Mouse (Mus musculus) liver, adult 2 months (tissue): ENCODE measurements around the gene Clec16a. TPM values are rescaled to one million over a fixed set of nuclear protein-coding genes. Genes with fewer than 3 reads are reported as not detected.

ENCODE experiments used
- DNase-seq: peaks from one replicate; pipeline ENCODE4 v3.0.0-alpha.2; 2011; ENCODE audit warnings: low read depth, low spot score; ENCODE audit errors: extremely low read depth
- H3K27ac ChIP-seq: fragments of 200-500 bp; replicated peaks from 2 replicates; pipeline ENCODE4 v1.5.1; 2012; ENCODE audit warnings: low read depth, mild to moderate bottlenecking, control low read depth, inconsistent platforms, low read length; ENCODE audit not compliant: insufficient read depth
- H3K27me3 ChIP-seq: fragments of 200-500 bp; 2 replicates; pipeline ENCODE4 v1.6.1; 2012; ENCODE audit warnings: mild to moderate bottlenecking, moderate library complexity, low read length, inconsistent platforms; ENCODE audit not compliant: control insufficient read depth, insufficient read depth
- H3K36me3 ChIP-seq: fragments of 200-500 bp; 2 replicates; pipeline ENCODE4 v1.6.1; 2012; ENCODE audit warnings: low read length, inconsistent platforms; ENCODE audit not compliant: control insufficient read depth, insufficient read depth
- H3K4me1 ChIP-seq: fragments of 200-500 bp; 2 replicates; pipeline ENCODE4 v1.6.1; 2011; ENCODE audit warnings: low read length; ENCODE audit not compliant: control insufficient read depth, insufficient read depth
- H3K4me3 ChIP-seq: fragments of 200-500 bp; 2 replicates; pipeline ENCODE4 v1.5.1; 2011; ENCODE audit warnings: low read depth, mild to moderate bottlenecking, control low read depth, low read length, moderate library complexity; ENCODE audit not compliant: insufficient read depth
- H3K79me2 ChIP-seq: fragments of 200-500 bp; 2 replicates; pipeline ENCODE4 v1.6.1; 2012; ENCODE audit warnings: inconsistent platforms, mild to moderate bottlenecking, low read length, moderate library complexity; ENCODE audit not compliant: control insufficient read depth, insufficient read depth
- H3K9ac ChIP-seq: fragments of 200-500 bp; 2 replicates; pipeline ENCODE4 v1.6.1; 2012; ENCODE audit warnings: low read depth, mild to moderate bottlenecking, control low read depth, inconsistent platforms, low read length
- CTCF ChIP-seq: fragments of 200-500 bp; IDR thresholded peaks from 2 replicates; pipeline ENCODE4 v1.5.1; 2011; ENCODE audit warnings: low read depth, low read length, control low read depth
- POLR2A ChIP-seq: fragments of 200-500 bp; IDR thresholded peaks from 2 replicates; pipeline ENCODE4 v1.6.1; 2011; ENCODE audit warnings: low read length, control low read depth; ENCODE audit not compliant: insufficient read depth; ENCODE audit errors: extremely low read depth
- WGBS: fragments of 180-500 bp; shearing (Covaris S2); methylation state at CpG from one replicate; pipeline ENCODE4 v1.1.7; 2018; 5-methylcytosine and 5-hydroxymethylcytosine counted together
- polyA plus RNA-seq: library from polyadenylated mRNA; depleted of rRNA; stranded (reverse); fragments of >200 nt; gene quantifications from 2 replicates; pipeline ENCODE4 v1.2.3, GENCODE M21; 2012
- total RNA-seq: library from RNA; depleted of rRNA; stranded (reverse); fragments of >200 nt; gene quantifications from 2 replicates; pipeline ENCODE4 v1.2.3, GENCODE M21; 2014

The Clec16a gene
- total and polyA plus RNA-seq, 2 experiments = 9.8 to 11.6 TPM

DNA sequence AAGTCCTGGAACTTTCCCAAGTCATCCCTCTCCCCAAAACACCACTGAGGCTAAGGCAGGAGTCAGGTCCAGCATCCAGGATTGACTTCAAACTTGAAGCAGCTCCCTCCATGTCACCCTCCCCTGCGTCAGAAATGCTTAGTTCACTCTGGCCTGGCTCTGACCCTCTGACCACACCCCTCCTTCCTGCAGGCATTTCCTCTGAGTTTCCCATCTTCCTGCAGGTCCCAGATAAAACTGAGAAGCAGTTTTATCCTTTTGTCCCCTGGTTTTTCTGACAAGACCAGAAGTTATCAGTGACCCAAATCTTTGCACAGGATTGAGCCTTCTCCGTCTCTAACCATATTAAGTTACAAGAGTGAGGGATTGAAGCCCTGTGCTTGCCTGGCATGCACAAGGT, 192.4 kb downstream of the Clec16a start:
- Histone ChIP-seq H3K27me3 (no peaks in the 10 kb centered on the region), H3K79me2 (no peaks in the 10 kb centered on the region), H3K4me1 (peaks cover 11% of the 10 kb centered on the region; the same call in 1 of the 2 replicates), H3K36me3 (no peaks in the 10 kb centered on the region), H3K9ac (no peak overlapping the region), H3K27ac (peak overlapping the region; percentile 52), H3K4me3 (no peak overlapping the region)
- DNase-seq = no peak
- no peak for TF ChIP-seq CTCF
- TF ChIP-seq POLR2A = no peak
- 66% methylated on average over 2 of the region's 2 CpGs for WGBS

DNA sequence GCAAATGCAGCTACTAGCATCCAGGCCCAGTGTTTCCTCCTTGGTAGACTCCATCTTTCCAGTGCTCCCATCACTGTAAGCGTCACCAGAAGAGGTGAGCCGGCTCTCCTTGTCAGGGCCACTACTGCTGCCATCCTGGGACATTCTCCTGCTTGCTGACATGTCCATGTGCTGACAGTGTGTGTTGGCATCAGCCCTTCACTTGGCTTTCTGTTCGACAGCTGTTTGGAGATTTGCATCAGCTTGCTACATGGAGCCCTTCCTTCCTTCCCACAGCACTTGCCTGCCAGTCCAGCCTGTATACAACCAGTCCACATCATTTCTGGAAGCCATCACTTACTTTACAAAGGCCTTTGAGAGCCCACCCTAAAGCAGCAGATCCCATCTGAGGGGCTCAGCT, 193.7 kb downstream of the Clec16a start:
- no peak for DNase-seq
- H3K36me3 ChIP-seq = no peaks in the 10 kb centered on the region
- TF ChIP-seq POLR2A (no peak), CTCF (no peak)
- peak overlapping the region; percentile 43 for H3K27ac ChIP-seq
- H3K9ac ChIP-seq = no peak overlapping the region
- no peaks in the 10 kb centered on the region for H3K79me2 ChIP-seq
- no peaks in the 10 kb centered on the region for H3K27me3 ChIP-seq
- H3K4me1 ChIP-seq = peaks cover 11% of the 10 kb centered on the region; the same call in 1 of the 2 replicates
- H3K4me3 ChIP-seq = no peak overlapping the region
- 88% methylated on average over 3 of the region's 3 CpGs for WGBS

DNA sequence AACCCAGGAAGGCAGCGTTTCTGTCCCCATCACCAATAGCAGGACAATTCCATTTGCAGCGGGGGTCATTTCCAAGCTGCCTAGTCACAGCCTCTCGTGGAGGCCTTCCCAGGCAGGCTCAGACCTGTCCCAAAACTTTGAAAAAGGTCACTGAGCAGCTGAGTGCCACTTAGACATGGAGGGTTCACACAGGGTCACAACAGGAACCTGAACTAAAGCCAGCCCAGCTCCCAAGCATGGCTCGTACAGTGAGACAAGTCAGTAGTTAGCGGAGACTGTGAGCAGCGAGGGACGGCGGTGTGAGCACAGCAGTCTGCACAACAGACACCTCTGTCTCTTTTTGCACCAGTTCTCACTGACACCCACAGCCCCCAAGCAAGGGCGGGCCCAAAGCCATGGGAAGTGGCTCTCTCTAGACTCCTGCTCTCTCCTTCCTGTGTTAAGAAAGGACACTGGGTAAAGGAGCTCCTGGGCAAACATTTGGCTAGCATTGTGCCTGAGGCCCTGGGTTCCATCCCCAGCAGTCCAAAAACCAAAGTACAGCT, 194.8 kb downstream of the Clec16a start:
- H3K36me3 ChIP-seq = no peaks in the 10 kb centered on the region
- H3K9ac ChIP-seq = no peak overlapping the region
- no peak for DNase-seq
- no peaks in the 10 kb centered on the region for H3K27me3 ChIP-seq
- no peaks in the 10 kb centered on the region for H3K79me2 ChIP-seq
- no peak overlapping the region for H3K4me3 ChIP-seq
- TF ChIP-seq CTCF (no peak), POLR2A (no peak)
- peaks cover 11% of the 10 kb centered on the region; the same call in 1 of the 2 replicates for H3K4me1 ChIP-seq
- WGBS = 76% methylated on average over 9 of the region's 9 CpGs
- no peak overlapping the region for H3K27ac ChIP-seq

DNA sequence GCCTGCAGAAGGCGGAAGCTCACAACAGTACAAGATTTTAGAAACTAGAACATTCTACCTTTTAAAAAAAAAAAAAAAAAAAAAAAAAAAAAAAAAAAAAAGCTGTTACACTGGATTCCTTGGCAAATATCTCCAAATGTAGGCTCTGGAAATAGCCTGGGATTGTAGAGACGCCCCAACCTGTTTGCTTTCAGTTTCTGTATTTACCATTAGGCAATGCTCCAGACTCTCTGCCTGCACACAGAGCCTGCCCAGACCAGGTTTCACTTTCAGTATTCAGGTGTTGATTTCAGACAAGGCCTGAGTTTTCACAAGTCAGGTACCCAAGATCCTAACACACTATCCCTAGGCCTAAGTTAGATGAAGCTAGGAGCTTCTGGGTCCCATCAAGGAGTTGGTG, 195.9 kb downstream of the Clec16a start:
- WGBS = 46% methylated on average over 2 of the region's 2 CpGs
- DNase-seq = peak; percentile 82
- no peak overlapping the region for H3K9ac ChIP-seq
- no peaks in the 10 kb centered on the region for H3K36me3 ChIP-seq
- TF ChIP-seq CTCF (no peak), POLR2A (no peak)
- no peak overlapping the region for H3K4me3 ChIP-seq
- no peaks in the 10 kb centered on the region for H3K79me2 ChIP-seq
- peak overlapping the region; percentile 37; the same call in 1 of the 2 replicates for H3K27ac ChIP-seq
- no peaks in the 10 kb centered on the region for H3K27me3 ChIP-seq
- peaks cover 11% of the 10 kb centered on the region; the same call in 1 of the 2 replicates for H3K4me1 ChIP-seq

DNA sequence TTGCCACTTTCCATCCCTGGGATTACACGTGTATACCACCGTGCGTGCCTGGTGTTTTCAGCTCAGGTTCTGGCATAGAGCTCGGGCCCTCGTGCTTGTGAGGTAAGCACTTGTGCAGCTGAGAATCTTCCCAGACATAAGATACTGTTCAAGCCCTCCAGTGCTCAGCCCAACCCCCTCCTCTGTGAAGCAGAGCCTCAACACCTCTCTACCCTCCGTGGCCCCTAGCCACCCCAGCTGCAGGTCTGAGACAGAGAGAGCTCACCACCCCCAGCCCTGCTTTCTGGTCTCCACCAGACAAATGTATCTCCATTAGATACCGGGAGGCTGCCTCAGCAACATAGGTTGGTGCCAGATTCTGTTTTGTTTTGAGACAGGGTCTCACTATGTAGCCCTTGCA, 204.1 kb downstream of the Clec16a start:
- H3K4me1 ChIP-seq = no peaks in the 10 kb centered on the region
- H3K9ac ChIP-seq = no peak overlapping the region
- H3K36me3 ChIP-seq = no peaks in the 10 kb centered on the region
- WGBS = 80% methylated on average over 7 of the region's 7 CpGs
- H3K27me3 ChIP-seq = no peaks in the 10 kb centered on the region
- no peak for DNase-seq
- H3K27ac ChIP-seq = no peak overlapping the region
- H3K4me3 ChIP-seq = no peak overlapping the region
- no peaks in the 10 kb centered on the region for H3K79me2 ChIP-seq
- TF ChIP-seq CTCF (no peak), POLR2A (no peak)

DNA sequence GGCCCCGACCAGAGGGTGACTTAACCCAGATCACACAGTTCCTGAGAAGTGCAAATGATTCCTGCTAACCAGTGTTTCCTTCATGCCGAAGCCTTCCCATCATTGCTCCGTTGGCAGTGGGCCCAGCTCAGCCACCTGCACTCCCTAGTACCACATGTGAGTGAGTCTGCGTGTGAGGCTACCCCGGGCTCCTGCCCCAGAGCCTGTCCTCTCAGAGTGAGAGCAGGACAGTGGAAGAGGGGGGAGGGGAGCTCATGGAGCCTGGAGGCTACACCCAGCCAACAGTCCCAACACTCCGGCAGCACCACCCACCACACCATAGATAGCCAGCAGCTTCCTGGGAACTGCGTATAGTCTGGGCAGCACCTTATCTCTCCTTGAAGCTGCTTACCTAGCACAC, 204.7 kb downstream of the Clec16a start:
- Histone ChIP-seq H3K4me1 (no peaks in the 10 kb centered on the region), H3K9ac (no peak overlapping the region), H3K36me3 (no peaks in the 10 kb centered on the region), H3K79me2 (no peaks in the 10 kb centered on the region), H3K27ac (no peak overlapping the region), H3K27me3 (no peaks in the 10 kb centered on the region), H3K4me3 (no peak overlapping the region)
- 68% methylated on average over 7 of the region's 7 CpGs for WGBS
- TF ChIP-seq POLR2A (no peak), CTCF (no peak)
- DNase-seq = no peak
